Mouse (Mus musculus): ENCODE results near the gene Mrpl53.

DNA sequence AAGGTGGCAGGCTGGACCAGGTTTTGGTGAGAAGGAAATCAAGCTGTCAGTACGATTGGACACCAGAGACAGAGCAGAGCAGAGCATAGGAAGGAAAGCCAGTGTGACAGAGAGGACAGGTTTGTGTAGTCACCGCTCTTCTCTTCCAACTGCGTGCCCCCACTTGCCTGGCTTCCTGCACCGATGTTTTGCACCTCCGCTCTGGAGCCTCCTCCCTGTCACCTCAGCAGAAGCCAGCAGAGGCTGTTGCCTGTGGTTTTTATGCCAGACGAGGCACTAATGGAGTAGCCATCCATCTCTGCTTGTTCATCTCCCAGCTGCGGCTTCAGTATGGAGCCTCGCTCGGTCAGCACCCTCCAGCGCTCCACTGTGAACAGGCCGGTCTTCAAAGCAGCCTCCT lies 34.0 kb downstream of the Mrpl53 start:
- TF ChIP-seq EP300 (IDR thresholded peaks at IDR 0.05; ENCODE audit: low read depth) (no peak), CTCF (IDR thresholded peaks at IDR 0.05; ENCODE audit: low read depth) (no peak)

All from liver, postnatal 0 days (tissue).